Mouse (Mus musculus): ENCODE measurements at regions not wholly inside any gene's neighbourhood (a gene's known extent, or its start where the extent isn't known, plus 50 kb on each side); places are given as distances from the start of the nearest gene placed in this dataset.

DNA sequence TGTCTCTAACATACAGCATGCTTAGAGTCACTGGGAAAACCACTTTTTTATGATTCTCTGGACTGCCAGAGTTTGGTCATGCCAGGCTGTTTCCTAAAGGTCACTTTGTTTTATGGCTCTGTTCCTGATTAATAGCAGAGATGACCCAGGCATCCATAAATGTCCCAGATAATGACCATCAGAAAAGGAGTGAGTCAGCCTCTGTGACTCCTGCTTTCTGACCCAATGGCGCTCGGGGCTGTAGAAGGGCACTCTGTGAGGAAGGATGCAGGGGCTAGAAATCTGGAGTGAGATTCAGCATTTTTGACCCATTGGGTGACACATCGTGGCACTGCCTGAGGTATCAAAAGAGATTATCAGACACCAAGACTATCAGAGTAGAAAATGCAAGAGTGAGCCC lies 180.3 kb downstream of the Cartpt start:
- H3K4me3 ChIP-seq (replicated peaks) = no peak overlapping the region
- H3K27me3 ChIP-seq (replicated peaks) = no peaks in the 10 kb centered on the region
- no peaks in the 10 kb centered on the region for H3K4me1 ChIP-seq
- H3K9me3 ChIP-seq = peaks cover 3% of the 10 kb centered on the region; the same call in 1 of the 2 replicates
- TF ChIP-seq GATA1 (IDR thresholded peaks at IDR 0.05; ENCODE audit: borderline replicate concordance, low read length) (no peak), FLI1 (IDR thresholded peaks at IDR 0.05; ENCODE audit: low read length) (no peak)
- no peaks in the 10 kb centered on the region for H3K36me3 ChIP-seq (replicated peaks; ENCODE audit: low read length)

DNA sequence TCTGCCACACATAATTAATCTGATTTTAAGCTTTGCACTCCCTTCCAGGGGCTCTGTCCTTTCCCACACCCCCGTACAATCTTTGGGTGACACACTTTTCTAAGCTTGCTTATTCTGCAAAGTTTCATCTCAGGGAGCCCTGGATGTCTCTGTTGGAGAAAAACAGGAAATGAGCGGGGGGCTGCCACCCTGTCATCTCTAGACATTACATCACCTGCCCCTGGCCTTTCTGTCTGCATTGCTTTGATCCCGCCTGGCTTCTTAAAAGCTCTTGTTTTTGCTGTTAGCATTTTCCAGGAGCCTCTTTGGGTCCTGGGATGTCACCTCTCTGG lies 180.2 kb upstream of the Map1b start:
- Histone ChIP-seq H3K36me3 (replicated peaks; ENCODE audit: low read length) (no peaks in the 10 kb centered on the region), H3K4me3 (replicated peaks) (no peak overlapping the region), H3K27me3 (replicated peaks) (no peaks in the 10 kb centered on the region), H3K4me1 (no peaks in the 10 kb centered on the region), H3K9me3 (peaks cover 9% of the 10 kb centered on the region)
- no peak for TF ChIP-seq FLI1 (IDR thresholded peaks at IDR 0.05; ENCODE audit: low read length)
- TF ChIP-seq GATA1 (IDR thresholded peaks at IDR 0.05; ENCODE audit: borderline replicate concordance, low read length) = no peak

DNA sequence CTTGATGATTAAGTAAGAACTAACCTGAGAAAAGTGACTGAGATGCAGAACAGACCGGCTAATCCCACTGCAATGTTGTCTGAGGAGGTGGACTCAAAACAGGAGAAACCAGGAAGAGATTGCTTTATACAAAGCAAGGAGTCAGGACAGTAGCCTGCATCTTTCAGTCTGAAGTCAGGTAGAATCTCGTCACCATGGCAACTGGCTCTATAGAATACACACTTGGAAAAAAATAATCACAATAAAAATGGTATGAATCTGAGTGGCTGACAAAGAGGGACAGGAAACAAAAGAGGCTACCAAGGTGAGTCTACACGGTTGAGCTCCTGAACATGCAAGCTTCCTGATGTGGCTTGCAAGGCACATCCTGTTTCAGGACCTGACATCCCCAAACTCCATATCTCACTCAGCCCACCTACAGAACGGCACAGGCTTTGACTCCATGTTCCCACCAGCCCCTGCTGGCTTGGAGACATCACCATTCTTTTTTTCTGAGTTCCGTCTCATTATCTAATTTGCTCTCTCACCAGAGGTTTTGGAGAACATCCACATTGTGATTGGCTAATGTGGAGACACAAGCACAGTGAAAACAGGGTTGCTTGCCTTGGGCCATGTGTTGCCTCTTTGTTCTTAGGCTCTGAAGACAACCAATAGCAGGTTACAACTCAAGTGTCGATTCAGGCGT lies 179.7 kb upstream of the Map1b start:
- H3K27me3 ChIP-seq (replicated peaks) = no peaks in the 10 kb centered on the region
- H3K36me3 ChIP-seq (replicated peaks; ENCODE audit: low read length) = no peaks in the 10 kb centered on the region
- H3K9me3 ChIP-seq = peaks cover 14% of the 10 kb centered on the region
- no peaks in the 10 kb centered on the region for H3K4me1 ChIP-seq
- TF ChIP-seq GATA1 (IDR thresholded peaks at IDR 0.05; ENCODE audit: borderline replicate concordance, low read length) (no peak), FLI1 (IDR thresholded peaks at IDR 0.05; ENCODE audit: low read length) (no peak)
- H3K4me3 ChIP-seq (replicated peaks) = no peak overlapping the region

DNA sequence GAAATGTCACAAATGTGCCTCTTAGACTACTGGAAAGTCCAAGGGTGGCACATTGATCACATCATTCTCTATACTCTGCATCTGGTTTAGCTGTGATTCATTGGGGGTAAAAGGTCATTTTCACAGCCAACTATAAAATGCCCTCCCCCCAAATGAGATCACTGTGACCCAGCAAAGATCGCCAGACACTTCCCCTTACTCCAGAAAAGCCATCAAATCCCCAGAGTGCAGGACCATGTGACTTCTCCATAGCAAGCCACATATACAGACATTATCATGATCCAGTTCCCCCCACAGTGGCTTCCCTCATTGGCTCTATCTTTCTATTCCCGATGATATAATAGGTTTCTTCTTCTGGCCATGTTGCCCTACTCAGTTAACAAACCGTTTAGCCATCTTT lies 163.6 kb upstream of the Map1b start:
- no peaks in the 10 kb centered on the region for H3K36me3 ChIP-seq (replicated peaks; ENCODE audit: low read length)
- no peaks in the 10 kb centered on the region for H3K4me1 ChIP-seq
- H3K4me3 ChIP-seq (replicated peaks) = no peak overlapping the region
- no peak for TF ChIP-seq GATA1 (IDR thresholded peaks at IDR 0.05; ENCODE audit: borderline replicate concordance, low read length)
- TF ChIP-seq FLI1 (IDR thresholded peaks at IDR 0.05; ENCODE audit: low read length) = no peak
- no peaks in the 10 kb centered on the region for H3K27me3 ChIP-seq (replicated peaks)
- H3K9me3 ChIP-seq = 0 out of 2 replicates have a peak, but pooled peaks cover 3% of the 10 kb centered on the region

DNA sequence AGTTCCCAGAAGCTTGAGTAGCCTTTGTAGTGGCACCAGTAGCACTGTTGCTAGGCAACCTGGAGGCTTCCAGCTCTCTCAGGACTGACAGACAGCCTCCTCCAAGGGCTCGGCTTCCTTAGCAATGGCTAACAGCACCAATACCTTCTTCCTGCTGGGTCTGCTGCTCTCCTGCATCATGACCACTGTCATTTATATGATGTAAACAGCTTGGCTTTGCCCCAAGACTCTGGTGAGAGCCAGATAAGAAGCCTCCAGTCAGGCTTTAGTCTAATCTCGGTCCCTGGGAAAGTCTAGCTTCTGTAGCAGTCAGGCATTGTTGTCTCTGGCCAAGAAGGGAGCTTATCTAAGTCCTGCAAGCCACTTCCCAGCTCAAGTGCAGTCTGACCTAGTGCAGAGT lies 163.1 kb upstream of the Map1b start:
- Histone ChIP-seq H3K4me3 (replicated peaks) (no peak overlapping the region), H3K9me3 (0 out of 2 replicates have a peak, but pooled peaks cover 3% of the 10 kb centered on the region), H3K36me3 (replicated peaks; ENCODE audit: low read length) (no peaks in the 10 kb centered on the region), H3K27me3 (replicated peaks) (no peaks in the 10 kb centered on the region), H3K4me1 (no peaks in the 10 kb centered on the region)
- TF ChIP-seq GATA1 (IDR thresholded peaks at IDR 0.05; ENCODE audit: borderline replicate concordance, low read length) (no peak), FLI1 (IDR thresholded peaks at IDR 0.05; ENCODE audit: low read length) (no peak)

DNA sequence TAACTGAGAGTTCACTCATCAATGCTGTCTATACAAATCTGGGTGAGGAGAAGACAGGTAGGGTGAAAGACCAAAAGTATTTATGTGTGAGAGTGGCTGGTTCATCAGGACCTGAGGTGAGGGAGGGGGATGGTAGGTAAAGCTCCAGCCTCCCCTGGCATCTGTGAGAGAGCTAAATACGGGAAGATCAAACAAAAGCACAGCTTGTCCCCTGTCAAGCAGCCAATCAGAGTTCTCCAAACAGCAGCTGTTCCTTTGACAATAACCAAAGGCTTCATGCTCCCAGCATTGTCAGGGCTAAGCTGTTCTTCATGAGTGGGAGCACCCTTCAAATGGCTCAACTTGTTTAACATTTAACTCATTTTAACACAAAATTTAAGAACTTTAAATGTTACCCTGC lies 160.1 kb upstream of the Map1b start:
- H3K9me3 ChIP-seq = 0 out of 2 replicates have a peak, but pooled peaks cover 3% of the 10 kb centered on the region
- no peak overlapping the region for H3K4me3 ChIP-seq (replicated peaks)
- H3K36me3 ChIP-seq (replicated peaks; ENCODE audit: low read length) = no peaks in the 10 kb centered on the region
- no peak for TF ChIP-seq GATA1 (IDR thresholded peaks at IDR 0.05; ENCODE audit: borderline replicate concordance, low read length)
- no peak for TF ChIP-seq FLI1 (IDR thresholded peaks at IDR 0.05; ENCODE audit: low read length)
- H3K4me1 ChIP-seq = no peaks in the 10 kb centered on the region
- H3K27me3 ChIP-seq (replicated peaks) = no peaks in the 10 kb centered on the region

DNA sequence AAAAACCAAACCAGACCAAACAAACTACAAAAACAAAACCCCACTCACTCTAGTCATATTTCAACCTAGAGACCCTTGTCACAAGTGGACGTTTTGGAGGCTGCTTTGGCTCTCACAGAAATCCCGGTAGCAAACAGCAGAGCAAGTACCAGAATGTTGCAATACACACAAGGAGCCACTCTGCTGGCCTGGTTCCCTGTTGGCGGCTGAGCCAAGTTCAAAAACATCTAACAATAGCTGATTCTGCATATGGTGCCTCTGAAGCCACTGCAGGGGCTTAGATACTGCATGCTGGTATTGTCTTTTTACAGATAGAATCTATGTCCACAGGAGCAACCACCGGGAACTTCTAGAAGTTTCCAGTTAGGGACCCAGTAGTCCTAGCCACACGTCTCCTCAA lies 159.6 kb upstream of the Map1b start:
- Histone ChIP-seq H3K4me1 (no peaks in the 10 kb centered on the region), H3K4me3 (replicated peaks) (no peak overlapping the region), H3K36me3 (replicated peaks; ENCODE audit: low read length) (no peaks in the 10 kb centered on the region), H3K9me3 (0 out of 2 replicates have a peak, but pooled peaks cover 3% of the 10 kb centered on the region), H3K27me3 (replicated peaks) (no peaks in the 10 kb centered on the region)
- no peak for TF ChIP-seq FLI1 (IDR thresholded peaks at IDR 0.05; ENCODE audit: low read length)
- no peak for TF ChIP-seq GATA1 (IDR thresholded peaks at IDR 0.05; ENCODE audit: borderline replicate concordance, low read length)

DNA sequence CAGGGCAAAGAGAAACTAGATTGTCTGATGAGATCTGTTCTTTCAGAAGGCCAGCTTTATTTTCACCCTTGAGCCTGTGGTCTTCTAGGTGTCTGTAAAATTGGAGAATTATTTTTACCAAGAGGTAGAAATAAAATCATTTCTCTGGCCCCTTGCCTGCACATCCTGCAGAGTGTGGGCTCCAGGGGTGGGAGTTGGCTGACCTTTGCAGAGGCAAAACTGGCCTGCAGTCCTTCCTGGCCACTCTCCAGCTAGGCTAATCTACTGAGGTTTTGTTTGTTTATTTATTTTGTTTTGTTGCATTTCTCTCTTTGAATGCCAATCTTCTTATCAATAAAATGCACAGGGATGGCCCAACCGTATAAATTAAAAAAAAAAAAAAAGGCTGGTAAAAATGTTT lies 156.4 kb upstream of the Map1b start:
- Histone ChIP-seq H3K27me3 (replicated peaks) (no peaks in the 10 kb centered on the region), H3K9me3 (0 out of 2 replicates have a peak, but pooled peaks cover 3% of the 10 kb centered on the region), H3K4me1 (no peaks in the 10 kb centered on the region), H3K36me3 (replicated peaks; ENCODE audit: low read length) (no peaks in the 10 kb centered on the region), H3K4me3 (replicated peaks) (no peak overlapping the region)
- no peak for TF ChIP-seq GATA1 (IDR thresholded peaks at IDR 0.05; ENCODE audit: borderline replicate concordance, low read length)
- no peak for TF ChIP-seq FLI1 (IDR thresholded peaks at IDR 0.05; ENCODE audit: low read length)

DNA sequence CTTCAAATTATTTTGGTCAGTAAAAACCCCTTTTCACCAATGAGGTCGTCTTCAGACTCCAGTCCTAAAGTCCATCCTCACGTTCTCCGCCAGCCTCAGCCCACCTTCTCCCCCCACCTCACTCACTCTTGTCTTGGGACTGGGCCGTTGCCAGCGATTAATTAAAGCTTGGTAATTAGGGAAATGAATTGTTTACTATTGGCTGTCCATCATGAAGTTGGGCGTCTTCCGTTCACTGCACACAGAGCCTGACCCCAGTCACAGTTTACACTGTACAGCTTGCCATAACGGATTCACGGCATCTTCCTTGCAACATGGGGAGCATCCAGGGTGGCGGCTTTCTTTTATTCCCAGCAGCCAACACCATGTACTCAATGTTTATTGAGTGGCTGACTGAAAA lies 155.4 kb upstream of the Map1b start:
- no peaks in the 10 kb centered on the region for H3K36me3 ChIP-seq (replicated peaks; ENCODE audit: low read length)
- H3K4me1 ChIP-seq = no peaks in the 10 kb centered on the region

DNA sequence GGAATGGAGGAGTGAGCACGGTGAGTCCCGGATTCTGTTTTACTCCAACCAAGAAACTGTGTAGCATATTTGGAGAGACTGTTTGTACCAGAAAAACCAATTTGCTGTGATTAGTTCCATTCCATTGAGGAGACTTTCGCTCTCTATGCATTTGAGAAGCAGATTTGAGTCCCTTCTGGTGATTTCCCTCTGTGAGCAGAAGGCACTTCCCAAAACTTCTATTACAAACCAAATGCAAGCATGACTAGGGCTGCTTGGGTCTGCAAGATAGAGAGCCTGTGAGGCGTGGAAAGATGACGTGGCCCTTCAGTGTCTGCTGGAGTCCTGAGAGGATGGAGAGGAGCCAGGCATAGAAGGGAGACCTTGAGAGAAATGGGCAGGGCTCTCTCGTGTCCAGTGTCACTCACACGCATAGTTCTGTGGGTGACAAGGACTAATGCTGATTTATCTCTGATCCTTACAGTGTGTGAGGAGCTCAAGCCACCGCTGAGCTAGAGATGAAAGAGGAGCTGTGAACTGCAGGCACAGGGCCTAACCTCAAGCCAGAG lies 153.7 kb upstream of the Map1b start:
- Histone ChIP-seq H3K36me3 (replicated peaks; ENCODE audit: low read length) (no peaks in the 10 kb centered on the region), H3K4me3 (replicated peaks) (no peak overlapping the region), H3K4me1 (no peaks in the 10 kb centered on the region), H3K9me3 (no peaks in the 10 kb centered on the region), H3K27me3 (replicated peaks) (no peaks in the 10 kb centered on the region)
- no peak for TF ChIP-seq GATA1 (IDR thresholded peaks at IDR 0.05; ENCODE audit: borderline replicate concordance, low read length)
- TF ChIP-seq FLI1 (IDR thresholded peaks at IDR 0.05; ENCODE audit: low read length) = no peak

More for the DNA sequence above, 155.4 kb upstream of the Map1b start:
- no peaks in the 10 kb centered on the region for H3K27me3 ChIP-seq (replicated peaks)
- H3K4me3 ChIP-seq (replicated peaks) = no peak overlapping the region
- TF ChIP-seq GATA1 (IDR thresholded peaks at IDR 0.05; ENCODE audit: borderline replicate concordance, low read length) = no peak
- no peak for TF ChIP-seq FLI1 (IDR thresholded peaks at IDR 0.05; ENCODE audit: low read length)
- 0 out of 2 replicates have a peak, but pooled peaks cover 3% of the 10 kb centered on the region for H3K9me3 ChIP-seq

Measured in megakaryocyte, embryonic 14.5 days (primary cell).